Mouse (Mus musculus) liver, embryonic 14.5 days (tissue): Measurements from ENCODE around the gene Ncln. TPM values are rescaled to one million over a fixed set of nuclear protein-coding genes. Genes with fewer than 3 reads are reported as not detected.

Source experiments
- ATAC-seq: fragments of 200-750 bp; cut with Nextera tagmentation; 2 replicates; pipeline ENCODE4 v1.8.0; 2017; ENCODE audit warnings: moderate number of reproducible peaks, mild to moderate bottlenecking, moderate library complexity; ENCODE audit not compliant: insufficient read depth
- DNase-seq, 3 experiments: peaks; one replicate each; pipeline ENCODE4 v3.0.0-alpha.2; 2012 to 2013; ENCODE audit warnings: low read depth in 3 of 3, low spot score in 3 of 3
- H3K27ac ChIP-seq: fragments of 300-500 bp; sonication (generic); 2 replicates; pipeline ENCODE4 v1.5.1; 2014; ENCODE audit warnings: moderate library complexity, mild to moderate bottlenecking, control low read depth, inconsistent platforms
- H3K27me3 ChIP-seq: fragments of 300-500 bp; sonication (generic); 2 replicates; pipeline ENCODE4 v1.6.1; 2014; ENCODE audit warnings: mild to moderate bottlenecking, low read length, moderate library complexity; ENCODE audit not compliant: control insufficient read depth, insufficient read depth
- H3K36me3 ChIP-seq: fragments of 300-500 bp; sonication (generic); replicated peaks from 2 replicates; pipeline ENCODE4 v1.6.1; 2014; ENCODE audit warnings: low read depth; ENCODE audit not compliant: control insufficient read depth, insufficient read depth
- H3K4me1 ChIP-seq, 2 experiments: fragments of 200-500 bp in 1 of 2; fragments of 300-500 bp in 1 of 2; sonication (generic) in 1 of 2; replicated peaks; 2 replicates each; pipeline ENCODE4 v1.6.1; 2012 to 2014; ENCODE audit warnings: antibody characterized with exemption in 1 of 2, inconsistent platforms in 1 of 2, low read length in 1 of 2; ENCODE audit not compliant: control insufficient read depth in 2 of 2, insufficient read depth in 2 of 2
- H3K4me2 ChIP-seq: fragments of 300-500 bp; sonication (generic); 2 replicates; pipeline ENCODE4 v1.6.1; 2014; ENCODE audit warnings: low read depth, mild to moderate bottlenecking, control low read depth, moderate library complexity
- H3K4me3 ChIP-seq, 2 experiments: fragments of 200-500 bp in 1 of 2; fragments of 300-500 bp in 1 of 2; sonication (generic) in 1 of 2; 2 replicates each; pipeline ENCODE4 v1.5.1; 2012 to 2014; ENCODE audit warnings: low read depth in 2 of 2, low read length in 2 of 2, mild to moderate bottlenecking in 2 of 2, control low read depth in 1 of 2, inconsistent platforms in 1 of 2, moderate library complexity in 1 of 2; ENCODE audit not compliant: insufficient read depth in 1 of 2
- H3K9ac ChIP-seq: fragments of 300-500 bp; sonication (generic); replicated peaks from 2 replicates; pipeline ENCODE4 v1.6.1; 2014; ENCODE audit warnings: mild to moderate bottlenecking, control low read depth, moderate library complexity
- H3K9me3 ChIP-seq: fragments of 300-500 bp; sonication (generic); 2 replicates; pipeline ENCODE4 v1.6.1; 2016; ENCODE audit warnings: low read length, mixed read lengths; ENCODE audit not compliant: control insufficient read depth
- CTCF ChIP-seq: IDR thresholded peaks from 2 replicates; pipeline ENCODE4 v1.5.1; 2016; ENCODE audit warnings: antibody characterized with exemption, low read depth, control low read depth
- EP300 ChIP-seq: IDR thresholded peaks from 2 replicates; pipeline ENCODE4 v1.6.1; 2016; ENCODE audit warnings: antibody characterized with exemption, low read depth
- WGBS: fragments of 180-500 bp; shearing (Covaris S2); extraction: QIAGEN DNeasy Blood & Tissue Kit; methylation state at CpG from one replicate; pipeline ENCODE4 v1.1.7; 2014; ENCODE audit not compliant: insufficient replicate concordance; 5-methylcytosine and 5-hydroxymethylcytosine counted together
- polyA plus RNA-seq, 2 experiments: library from polyadenylated mRNA; depleted of rRNA in 1 of 2; stranded (reverse) in 1 of 2; unstranded in 1 of 2; fragments of >200 nt; fragmentation: Nextera tagmentation in 1 of 2; extraction: Ambion mirVana in 1 of 2; gene quantifications; 2 replicates each; pipeline versions ENCODE4 v1.2.1 to v1.2.3; 2012 to 2014

The Ncln gene
- polyA plus RNA-seq, 2 experiments, result 23.7 to 55.7 TPM

- TF ChIP-seq EP300 (no peak), CTCF (peak; percentile 78)
- ATAC-seq (no peak), DNase-seq (no peak)
- no peak overlapping the region for H3K4me2 ChIP-seq
- peaks cover 7% of the 10 kb centered on the region for H3K36me3 ChIP-seq
- no peaks in the 10 kb centered on the region for H3K4me1 ChIP-seq
- no peak overlapping the region for H3K9ac ChIP-seq
- no peaks in the 10 kb centered on the region for H3K9me3 ChIP-seq
- WGBS, result 58% methylated on average over 6 of the region's 6 CpGs
- H3K4me3 ChIP-seq, result no peak overlapping the region
- no peak overlapping the region for H3K27ac ChIP-seq
- H3K27me3 ChIP-seq, result no peaks in the 10 kb centered on the region
Measured at GRCm38 (mm10) chr10:81536734-81537133, 40.5 kb upstream of the Ncln start.

DNA sequence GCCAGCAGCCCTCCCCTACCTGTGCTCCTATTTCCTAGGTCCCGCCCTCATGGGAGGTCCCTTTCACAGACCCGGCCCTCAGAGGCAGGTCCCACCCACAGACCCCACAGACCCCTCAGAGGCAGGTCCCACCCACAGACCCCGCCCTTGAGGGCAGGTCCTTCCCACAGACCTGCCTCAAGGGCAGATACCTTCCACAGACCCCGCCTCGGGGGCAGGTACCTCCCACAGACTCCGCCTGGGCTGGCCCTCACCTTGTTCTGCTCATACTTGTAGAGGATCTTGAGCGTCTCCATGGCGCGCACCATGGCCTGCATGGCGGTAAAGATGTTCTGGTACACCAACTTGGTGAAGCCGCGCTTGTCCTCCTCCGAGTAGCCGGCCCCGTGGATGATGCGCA, 38.6 kb upstream of the Ncln start:
- no peak overlapping the region for H3K9ac ChIP-seq
- no peak for TF ChIP-seq EP300
- TF ChIP-seq CTCF, result no peak
- H3K4me3 ChIP-seq, result no peak overlapping the region
- 81% methylated on average over 16 of the region's 16 CpGs for WGBS
- no peaks in the 10 kb centered on the region for H3K9me3 ChIP-seq
- ATAC-seq (no peak), DNase-seq (no peak)
- no peaks in the 10 kb centered on the region for H3K27me3 ChIP-seq
- H3K27ac ChIP-seq, result no peak overlapping the region
- no peak overlapping the region for H3K4me2 ChIP-seq
- no peaks in the 10 kb centered on the region for H3K4me1 ChIP-seq
- H3K36me3 ChIP-seq, result peaks cover 7% of the 10 kb centered on the region

GRCm38 (mm10) chr10:81526779-81527178, 30.6 kb upstream of the Ncln start:
- Histone ChIP-seq H3K36me3 (no peaks in the 10 kb centered on the region; the same call in 1 of the 2 replicates), H3K27ac (no peak overlapping the region), H3K4me2 (no peak overlapping the region), H3K9ac (no peak overlapping the region), H3K9me3 (no peaks in the 10 kb centered on the region), H3K4me1 (peaks cover 13 to 15% of the 10 kb centered on the region in 2 experiments), H3K27me3 (no peaks in the 10 kb centered on the region), H3K4me3 (no peak overlapping the region)
- WGBS, result 7% methylated on average over 14 of the region's 14 CpGs
- no peak for ATAC-seq
- DNase-seq, result peak in 1 of 3 experiments; percentile 60
- peak; percentile 100 for TF ChIP-seq CTCF
- TF ChIP-seq EP300, result no peak

DNA sequence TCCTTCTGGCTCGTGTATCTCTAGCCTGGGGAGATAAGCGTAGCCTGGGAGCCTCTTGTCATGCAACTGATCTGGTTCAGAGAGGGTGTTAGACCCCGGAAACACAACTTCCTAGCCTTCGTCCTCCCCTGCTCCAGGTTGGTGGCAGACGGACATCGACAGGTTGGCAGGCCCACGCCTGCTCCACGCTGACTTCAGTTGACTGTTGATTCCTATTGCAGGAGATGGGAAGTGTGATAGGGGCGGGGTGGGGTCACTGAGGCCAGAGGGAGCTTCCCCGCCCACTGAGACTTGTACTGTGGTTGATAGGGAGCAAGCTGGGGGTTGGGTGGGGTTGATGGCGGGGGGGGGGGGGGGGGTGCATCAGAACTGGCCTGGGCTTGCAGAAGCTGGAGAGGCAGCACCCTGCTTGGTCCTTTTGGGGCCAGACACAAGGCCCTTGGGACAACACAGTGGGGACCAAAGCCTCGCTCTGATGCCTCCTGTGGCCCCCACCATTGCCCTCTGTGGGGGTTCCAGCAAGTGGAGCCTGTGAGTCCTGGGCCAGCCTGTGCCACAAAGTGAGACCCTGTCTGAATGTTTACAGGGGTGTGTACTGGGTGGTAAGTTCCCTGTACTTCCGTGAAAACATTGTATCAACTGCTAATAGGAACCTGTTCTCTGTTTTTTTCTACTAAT, 29.0 kb upstream of the Ncln start:
- no peaks in the 10 kb centered on the region for H3K9me3 ChIP-seq
- peak overlapping the region; percentile 58 for H3K4me2 ChIP-seq
- H3K4me1 ChIP-seq, result peaks cover 13 to 16% of the 10 kb centered on the region in 2 experiments
- DNase-seq (peak in 2 of 3 experiments; percentile 53 to 66), ATAC-seq (peak; percentile 75)
- 9% methylated on average over 13 of the region's 13 CpGs for WGBS
- peak overlapping the region in 1 of 2 experiments; percentile 28; a peak in 1 of 4 replicates for H3K4me3 ChIP-seq
- no peak overlapping the region for H3K27ac ChIP-seq
- H3K9ac ChIP-seq, result 0 out of 2 replicates have a peak overlapping the region, but pooled peaks have one; percentile 2
- no peaks in the 10 kb centered on the region; the same call in 1 of the 2 replicates for H3K36me3 ChIP-seq
- no peak for TF ChIP-seq CTCF
- H3K27me3 ChIP-seq, result no peaks in the 10 kb centered on the region

GRCm38 (mm10) chr10:81524051-81524605, 27.9 kb upstream of the Ncln start, which contains the start of gene Gna15:
Gna15 (minus strand) TSS chr10:81524225.
- H3K27me3 ChIP-seq, result no peaks in the 10 kb centered on the region
- no peaks in the 10 kb centered on the region for H3K36me3 ChIP-seq
- no peak for TF ChIP-seq EP300
- TF ChIP-seq CTCF, result 0 out of 2 replicates have a peak, but pooled peaks have one; percentile 14
- H3K27ac ChIP-seq, result peak within 1 kb of the TSS; percentile 24; the same call in 1 of the 2 replicates
- H3K4me2 ChIP-seq, result peak within 1 kb of the TSS; percentile 69
- DNase-seq, result no peak
- ATAC-seq, result peak; percentile 57
- peak within 1 kb of the TSS; percentile 53 for H3K9ac ChIP-seq
- H3K4me1 ChIP-seq, result peaks cover 19 to 26% of the 10 kb centered on the region in 2 experiments
- H3K4me3 ChIP-seq, result peak within 1 kb of the TSS; percentile 17 to 49
- 4% methylated on average over 9 of the region's 9 CpGs for WGBS
- no peaks in the 10 kb centered on the region for H3K9me3 ChIP-seq
